In the genomic region with DNA sequence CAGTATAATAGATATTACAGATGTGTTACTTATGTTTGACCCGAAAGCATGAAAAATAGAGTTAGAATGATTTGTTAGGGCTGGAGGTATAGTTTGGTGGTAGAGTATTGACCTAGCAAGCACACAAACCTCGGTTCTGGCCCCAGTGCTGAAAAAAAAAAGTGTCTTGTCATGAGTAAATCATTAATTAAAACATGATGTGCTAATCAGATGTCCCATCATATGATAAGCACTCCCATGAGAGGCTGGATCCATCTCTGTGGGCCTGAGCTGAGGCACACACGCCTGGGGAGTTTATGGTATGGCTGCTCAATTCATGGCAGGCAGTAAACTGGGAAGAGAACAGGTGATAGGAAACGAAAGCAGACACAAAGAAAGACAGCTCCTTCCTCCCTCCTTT, we compare ENCODE assay signal across 23 mouse cellular contexts. TPM values are rescaled to one million over a fixed set of nuclear protein-coding genes. Genes with fewer than 3 reads are reported as not detected.
DNase-seq lines count a peak whose midpoint lies in the region; ATAC-seq and TF ChIP-seq lines count a peak whose summit lies in the region.
"Had no signal": no experiment of that assay in that cellular context is flagged by ENCODE, and none has a peak within 500 bp of the region (broad histone marks: within the 10 kb centered on the region; RNA-seq: fewer than 3 reads in every experiment).

No protein-coding gene starts in this region.

- WGBS in liver, adult 2 months: 54% methylated on average over 4 of the region's 4 CpGs
- WGBS in liver, embryonic 12.5 days (ENCODE audit: insufficient replicate concordance): 60% methylated on average over 4 of the region's 4 CpGs
- 54% methylated on average over 4 of the region's 4 CpGs for WGBS in liver, postnatal 0 days (ENCODE audit: insufficient replicate concordance)

- no peak for TF ChIP-seq EP300 in liver, postnatal 0 days (IDR thresholded peaks at IDR 0.05; ENCODE audit: low read depth)

- no peak for TF ChIP-seq CTCF in liver, adult 2 months (IDR thresholded peaks at IDR 0.05; ENCODE audit: low read depth, low read length)
- TF ChIP-seq CTCF in liver, postnatal 0 days (IDR thresholded peaks at IDR 0.05; ENCODE audit: low read depth): no peak

- H3K9me3 ChIP-seq in liver, embryonic 12.5 days (replicated peaks): no peaks in the 10 kb centered on the region
- H3K9me3 ChIP-seq in liver, postnatal 0 days (ENCODE audit: low read length): no peaks in the 10 kb centered on the region
- H3K9me3 ChIP-seq: G1E had no signal

- no peaks in the 10 kb centered on the region for H3K79me2 ChIP-seq in liver, adult 2 months (ENCODE audit: control insufficient read depth, insufficient read depth, low read length)

- no peak for TF ChIP-seq POLR2A in liver, adult 2 months (IDR thresholded peaks at IDR 0.05; ENCODE audit: extremely low read depth, insufficient read depth, low read length)

- no peak overlapping the region for H3K4me3 ChIP-seq in liver, adult 2 months (ENCODE audit: insufficient read depth, low read depth, low read length)
- H3K4me3 ChIP-seq in liver, embryonic 12.5 days: no peak overlapping the region
- H3K4me3 ChIP-seq in liver, postnatal 0 days (ENCODE audit: low read depth, low read length): no peak overlapping the region

- no peak overlapping the region for H3K27ac ChIP-seq in liver, adult 2 months (replicated peaks; ENCODE audit: insufficient read depth, low read depth, low read length)
- H3K27ac ChIP-seq in liver, embryonic 12.5 days: no peak overlapping the region
- H3K27ac ChIP-seq in liver, postnatal 0 days (ENCODE audit: low read depth): no peak overlapping the region

- H3K36me3 ChIP-seq in liver, adult 2 months (ENCODE audit: control insufficient read depth, insufficient read depth, low read length): no peaks in the 10 kb centered on the region
- H3K36me3 ChIP-seq in liver, embryonic 12.5 days: no peaks in the 10 kb centered on the region
- H3K36me3 ChIP-seq in liver, postnatal 0 days (replicated peaks; ENCODE audit: insufficient read depth, low read length): no peaks in the 10 kb centered on the region
- H3K36me3 ChIP-seq: G1E had no signal

- peak; percentile 19 for DNase-seq in heart, adult 11 months
- DNase-seq in heart, adult 18-20 months: no peak
- DNase-seq in liver, adult 2 months (ENCODE audit: extremely low read depth, low read depth, low spot score): peak; percentile 83
- no peak for DNase-seq in liver, postnatal 0 days
- no peak for DNase-seq in liver
- DNase-seq: adrenal gland, adult 2 months; adrenal gland, adult 8-10 months; adrenal gland, postnatal 10 days; adrenal gland, postnatal 14 days; adrenal gland, postnatal 25 days; adrenal gland, postnatal 36 days; B cell, adult 2 months; cerebellum, adult 11 months; cerebellum, adult 11-12 months; cerebellum, adult 18-20 months had no signal

- H3K9ac ChIP-seq in liver, adult 2 months (ENCODE audit: low read depth, low read length): no peak overlapping the region
- H3K9ac ChIP-seq in liver, embryonic 12.5 days: no peak overlapping the region
- H3K9ac ChIP-seq in liver, postnatal 0 days (replicated peaks): no peak overlapping the region

- H3K4me1 ChIP-seq in liver, adult 2 months (ENCODE audit: control insufficient read depth, insufficient read depth, low read length): peaks cover 3% of the 10 kb centered on the region; the same call in 1 of the 2 replicates
- H3K4me1 ChIP-seq in liver, embryonic 12.5 days: no peaks in the 10 kb centered on the region
- H3K4me1 ChIP-seq in liver, postnatal 0 days (ENCODE audit: insufficient read depth): no peaks in the 10 kb centered on the region

- no peaks in the 10 kb centered on the region for H3K27me3 ChIP-seq in liver, adult 2 months (ENCODE audit: control insufficient read depth, insufficient read depth, low read length)
- H3K27me3 ChIP-seq in liver, embryonic 12.5 days (replicated peaks): no peaks in the 10 kb centered on the region
- H3K27me3 ChIP-seq in liver, postnatal 0 days (ENCODE audit: insufficient read depth, low read length): no peaks in the 10 kb centered on the region
- H3K27me3 ChIP-seq: CH12.LX, Patski had no signal

- no peak for ATAC-seq in liver, embryonic 12.5 days
- ATAC-seq in liver, postnatal 0 days: peak; percentile 56
- ATAC-seq: activated CD4-positive, CD25-positive, alpha-beta regulatory T cell, adult 4 months; CD4-positive, CD25-positive, alpha-beta regulatory T cell, adult 4 months; Patski had no signal

- no peak overlapping the region for H3K4me2 ChIP-seq in liver, embryonic 12.5 days
- H3K4me2 ChIP-seq in liver, postnatal 0 days (ENCODE audit: low read depth, low read length): no peak overlapping the region

RNA-seq across cellular contexts. Expression of a gene that starts 20.8 kb away (rescaled TPM):
- total RNA-seq in heart, adult 18-20 months (2021): not detected
- total RNA-seq in liver, adult 2 months (2014; rRNA removed): not detected in 2 replicates
- polyA plus RNA-seq in liver, adult 2 months (2012; rRNA removed): 0.11 TPM in 1 of 2 replicates, not detected in the other
- 0.37 and 0.72 TPM in 2 replicates for polyA plus RNA-seq in liver, embryonic 12.5 days (2016; fragmentation: Nextera tagmentation; extraction: Ambion mirVana)
- 0.04 and 0.08 TPM in 2 replicates for polyA plus RNA-seq in liver, postnatal 0 days (2015; fragmentation: Nextera tagmentation; extraction: Ambion mirVana)
- total RNA-seq: CH12.LX, MEL had no signal
- polyA plus RNA-seq: C2C12, G1E had no signal

RNA-seq across cellular contexts. Expression of a gene that starts 40.1 kb away (rescaled TPM):
- total RNA-seq in heart, adult 18-20 months (2021): 10 to 100 TPM; 69.3 to 77.0 TPM
- 3.6 and 4.4 TPM in 2 replicates for total RNA-seq in liver, adult 2 months (2014; rRNA removed)
- polyA plus RNA-seq in liver, adult 2 months (2012; rRNA removed): 7.3 and 8.6 TPM in 2 replicates
- 0.49 and 0.60 TPM in 2 replicates for polyA plus RNA-seq in liver, embryonic 12.5 days (2016; fragmentation: Nextera tagmentation; extraction: Ambion mirVana)
- 0.14 and 0.21 TPM in 2 replicates for polyA plus RNA-seq in liver, postnatal 0 days (2015; fragmentation: Nextera tagmentation; extraction: Ambion mirVana)
- total RNA-seq: G1E, MEL had no signal
- polyA plus RNA-seq: activated CD4-positive, CD25-positive, alpha-beta regulatory T cell, adult 4 months; C2C12; CD4-positive, CD25-positive, alpha-beta regulatory T cell, adult 4 months; G1E had no signal

Comparison
In these comparisons a context has a peak if more than half of its experiments do, and no peak if none do; other contexts are left out.
1. DNase-seq: peak in heart, adult 11 months (single experiment) and liver, adult 2 months (single experiment); none in heart, adult 18-20 months (0 of 2), liver, postnatal 0 days (single experiment) and liver (single experiment).